Mouse (Mus musculus) monocyte, adult 2 months (primary cell): ENCODE data around the gene Olfr1201.

Experiments used
- DNase-seq, 2 experiments: peaks; one replicate each; pipeline ENCODE4 v3.0.0; 2022; ENCODE audit warnings: low spot score in 2 of 2, low read depth in 1 of 2

Gene Olfr1201

DNA sequence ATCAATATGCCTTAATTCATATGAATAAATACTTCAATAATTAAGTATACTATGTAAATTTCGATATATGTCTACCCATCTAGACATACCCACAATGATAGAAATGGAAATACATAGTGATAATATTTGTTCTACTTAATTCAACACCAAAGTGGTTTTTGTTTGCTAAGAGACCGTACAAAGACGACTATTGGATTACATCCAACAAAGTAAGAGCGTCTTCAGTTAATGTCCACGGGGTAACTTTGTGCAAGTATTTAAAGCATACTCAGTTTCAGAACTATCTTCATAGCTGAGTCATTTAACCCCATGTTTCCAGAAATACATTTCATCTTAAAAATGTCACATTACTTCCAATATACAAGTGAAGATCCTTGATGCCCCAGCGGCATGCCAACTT, at the start of gene Olfr1201:
Gene Olfr1201, plus strand, starts transcription at position 301 of the 400 bp plus-strand sequence.
- DNase-seq, result no peak

DNA sequence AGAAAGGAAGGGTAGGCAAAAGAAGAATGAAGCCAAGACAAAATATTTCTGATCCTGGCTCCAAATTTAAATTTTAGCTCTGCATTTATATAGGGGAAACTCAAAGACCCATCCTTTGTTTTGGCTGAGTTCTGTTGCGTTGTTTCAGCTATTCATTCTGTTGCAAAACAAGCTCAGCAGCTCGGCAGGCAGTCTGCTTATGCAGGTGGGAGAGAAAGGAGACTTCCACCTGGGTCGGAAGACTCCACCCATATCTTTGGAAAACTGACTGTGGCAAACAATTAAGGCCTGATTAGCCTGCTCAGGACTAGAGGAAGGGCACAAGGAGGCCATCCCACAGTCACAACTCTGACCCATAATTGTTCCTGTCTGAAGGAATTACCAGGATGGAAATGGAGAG, 49.5 kb upstream of the Olfr1201 start:
- no peak for DNase-seq

DNA sequence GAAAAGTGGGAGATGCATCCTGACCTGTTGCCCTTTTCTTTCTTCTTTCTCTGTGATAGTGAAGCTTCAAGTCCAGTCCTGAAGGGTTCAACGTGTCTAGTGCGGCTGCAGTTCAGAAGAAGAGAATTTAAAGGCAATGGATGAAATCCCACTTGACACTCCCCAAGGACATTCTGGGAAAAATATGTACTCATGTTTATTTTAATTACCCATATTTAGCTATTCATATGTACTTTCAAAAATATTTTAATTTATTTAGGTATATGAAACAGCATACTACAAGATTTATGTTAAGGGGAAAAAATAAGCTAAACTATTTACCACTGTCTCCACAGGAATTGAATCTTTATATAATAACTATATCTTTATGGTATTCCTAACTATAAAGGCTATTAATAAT, 41.6 kb upstream of the Olfr1201 start, which contains the start of gene Olfr1198:
Gene Olfr1198, minus strand, starts transcription at position 101 of the 400 bp plus-strand sequence.
- no peak for DNase-seq

DNA sequence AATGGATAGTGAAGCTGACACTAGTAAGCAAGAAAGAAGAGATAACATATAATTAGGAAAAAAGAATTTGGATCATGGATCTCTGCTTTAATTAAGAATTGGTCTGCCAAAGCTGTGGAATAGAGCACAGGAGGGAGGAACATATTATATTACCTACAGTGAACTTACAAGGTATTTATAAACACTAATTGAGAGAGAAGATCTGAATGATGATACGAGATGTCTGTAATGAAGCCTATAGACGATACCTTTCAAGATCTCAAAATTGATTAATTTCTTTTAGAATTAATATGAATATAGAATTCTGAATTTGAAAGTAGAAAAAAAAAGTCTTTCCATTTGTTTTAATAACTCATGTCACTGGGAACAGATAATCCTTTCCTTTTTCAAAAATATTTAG, 32.5 kb upstream of the Olfr1201 start, which contains the start of gene Olfr1199:
Gene Olfr1199, minus strand, starts transcription at position 101 of the 400 bp plus-strand sequence.
- no peak for DNase-seq

DNA sequence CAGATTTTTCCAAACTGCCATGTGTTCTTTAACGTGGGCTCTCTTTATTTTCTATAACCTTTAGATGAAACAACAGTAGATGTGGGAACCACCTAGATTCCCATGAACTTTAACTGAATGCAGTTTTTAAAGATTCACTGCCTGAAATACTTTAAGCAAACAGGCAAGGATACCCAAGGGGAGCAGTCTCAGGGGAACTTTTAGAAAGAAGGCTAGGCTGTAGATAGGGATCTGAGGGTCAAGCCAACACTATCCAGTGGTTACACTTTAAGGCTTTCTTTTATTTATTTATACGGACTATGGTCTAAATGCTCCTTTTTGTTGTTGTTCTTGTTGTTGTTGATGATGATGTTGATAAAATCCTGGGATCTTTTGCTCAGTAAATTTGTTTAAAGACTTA, 22.4 kb upstream of the Olfr1201 start, which contains the start of gene Olfr1200:
Gene Olfr1200, minus strand, starts transcription at position 101 of the 400 bp plus-strand sequence.
- no peak for DNase-seq

DNA sequence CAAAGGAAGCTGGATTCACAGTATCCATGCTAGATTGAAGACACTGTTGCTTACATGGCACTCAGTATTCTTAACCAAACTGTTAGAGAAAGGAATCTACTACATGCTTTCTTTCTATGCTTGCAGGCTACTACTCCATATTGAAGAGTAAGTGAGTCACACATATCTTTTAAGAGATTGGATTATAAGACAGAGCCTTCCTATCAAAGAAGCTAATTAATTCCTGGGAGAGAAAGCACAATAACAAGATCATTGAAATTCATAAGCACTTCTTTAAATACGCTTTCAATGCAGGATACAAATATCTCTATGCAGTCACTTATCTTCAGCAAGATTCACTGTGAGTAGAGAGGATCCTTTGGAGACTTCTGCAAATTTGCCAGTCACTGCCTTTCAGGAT, 21.4 kb downstream of the Olfr1201 start, which contains the start of gene Olfr1202:
Gene Olfr1202, plus strand, starts transcription at position 301 of the 400 bp plus-strand sequence.
- DNase-seq, result no peak

DNA sequence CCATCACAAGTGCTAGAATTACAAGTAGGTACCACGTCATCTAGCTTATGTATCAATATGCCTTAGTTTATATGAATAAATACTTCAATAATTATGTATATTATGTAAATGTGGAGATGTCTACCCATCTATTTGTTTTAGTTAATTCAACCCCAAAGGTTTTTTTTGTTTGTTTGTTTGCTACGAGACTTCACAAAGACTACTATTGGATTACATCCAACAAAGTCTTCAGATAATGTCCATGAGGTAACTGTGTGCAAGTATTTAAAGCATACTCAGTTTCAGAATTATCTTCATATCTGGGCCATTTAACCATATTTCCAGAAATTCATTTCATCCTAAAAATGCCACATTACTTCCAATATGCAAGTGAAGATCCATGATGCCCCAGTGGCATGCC, 36.6 kb downstream of the Olfr1201 start, which contains the start of gene Olfr1205:
Gene Olfr1205, plus strand, starts transcription at position 301 of the 400 bp plus-strand sequence.
- DNase-seq, result no peak

DNA sequence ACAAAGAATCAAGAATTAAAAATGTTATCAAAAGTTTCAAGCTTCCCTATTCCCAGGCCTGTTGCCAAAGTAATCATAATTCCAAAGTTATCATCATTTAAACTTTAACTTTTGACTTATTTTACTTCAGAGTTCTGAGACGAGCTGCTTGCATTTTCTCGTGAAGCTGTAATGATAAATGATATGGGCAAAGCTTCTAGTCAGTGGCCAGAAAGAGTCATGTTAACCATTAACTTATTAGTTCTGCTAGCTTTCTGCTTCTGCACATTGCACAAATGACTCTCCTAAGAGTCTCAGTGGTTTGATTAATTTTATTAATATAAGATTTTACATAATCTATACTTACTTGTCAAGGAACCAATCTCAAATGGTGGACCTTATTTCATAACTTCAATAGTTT, 45.6 kb downstream of the Olfr1201 start:
- no peak for DNase-seq
